Mouse (Mus musculus): Measurements from ENCODE around the gene Tmem140. TPM values are rescaled to one million over a fixed set of nuclear protein-coding genes. Genes with fewer than 3 reads are reported as not detected.

Tmem140 gene
- total RNA-seq, 4 experiments from 2014 or later, result 26.9 to 32.4 (median 30.5) TPM

GRCm38 (mm10) chr6:34907696-34908260, 44.8 kb downstream of the Tmem140 start:
- DNase-seq (ENCODE audit: low spot score in 2 of 2), result no peak

- DNase-seq (ENCODE audit: low spot score in 2 of 2), result no peak
Observed at GRCm38 (mm10) chr6:34909631-34910345, 46.8 kb downstream of the Tmem140 start.

- DNase-seq (ENCODE audit: low spot score in 2 of 2), result peak; percentile 89 to 90
Observed at GRCm38 (mm10) chr6:34910371-34911219, 47.6 kb downstream of the Tmem140 start, which contains the start of gene Wdr91. Wdr91 (minus strand) TSS chr6:34910876.

GRCm38 (mm10) chr6:34913341-34914040, 50.5 kb downstream of the Tmem140 start:
- no peak for DNase-seq (ENCODE audit: low spot score in 2 of 2)

- DNase-seq (ENCODE audit: low spot score in 2 of 2), result no peak
Observed at GRCm38 (mm10) chr6:34914462-34914861, 51.5 kb downstream of the Tmem140 start.

- no peak for DNase-seq (ENCODE audit: low spot score in 2 of 2)
Observed at GRCm38 (mm10) chr6:34919146-34919545, 56.2 kb downstream of the Tmem140 start.

- no peak for DNase-seq (ENCODE audit: low spot score in 2 of 2)
Observed at GRCm38 (mm10) chr6:34919956-34920355, 57.0 kb downstream of the Tmem140 start, which contains the start of gene Stra8. Stra8 (plus strand) TSS chr6:34920163.

GRCm38 (mm10) chr6:34920631-34921030, 57.7 kb downstream of the Tmem140 start:
- DNase-seq (ENCODE audit: low spot score in 2 of 2), result no peak

- DNase-seq (ENCODE audit: low spot score in 2 of 2), result no peak
Observed at GRCm38 (mm10) chr6:34921941-34922340, 59.0 kb downstream of the Tmem140 start.

Other genes with a start within 250 kb of the Tmem140 start
- gene Agbl3, start 82.7 kb upstream of the Tmem140 start, total RNA-seq (2022), result 1 to 10 TPM; 1.0 to 2.1 (median 1.7) TPM
- 1 to 10 TPM; 2.4 to 3.3 (median 2.7) TPM for gene Cyren, start 14.9 kb downstream of the Tmem140 start, total RNA-seq (2022)
- gene Wdr91, start 47.7 kb downstream of the Tmem140 start, total RNA-seq (2022), result 1 to 10 TPM; 3.6 to 5.1 (median 4.9) TPM
- not detected for gene Stra8, start 57.0 kb downstream of the Tmem140 start, total RNA-seq (2022)
- not detected for gene Slc23a4, start 125.3 kb downstream of the Tmem140 start, total RNA-seq (2022)

Data from gastrocnemius, adult 8-10 months (tissue).